Mouse (Mus musculus): Measurements from ENCODE around the gene P3h2.

Gene P3h2

DNA sequence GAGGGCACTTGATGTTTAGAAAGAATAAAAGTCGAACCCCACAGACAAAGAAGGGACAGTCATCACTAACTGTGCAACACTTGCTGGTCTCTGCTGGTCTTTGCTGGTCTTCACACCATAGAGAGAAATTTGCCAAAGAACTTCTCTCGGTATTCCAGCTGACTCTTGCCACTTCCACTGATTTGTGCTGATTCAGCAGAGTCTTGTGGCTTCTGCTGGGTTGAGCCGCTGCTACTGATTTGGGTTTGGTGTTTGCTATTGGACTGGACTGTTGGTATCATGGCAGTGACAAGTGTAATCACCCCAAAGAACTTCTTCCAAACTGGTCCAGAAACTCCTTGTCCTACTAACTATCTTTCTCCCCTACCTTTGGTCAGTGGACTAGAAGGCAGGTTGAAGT is 111.0 kb downstream of the P3h2 start:
- in situ Hi-C loops (cut with MboI; ENCODE audit: unreplicated experiment in 2 of 2): no loop called here

DNA sequence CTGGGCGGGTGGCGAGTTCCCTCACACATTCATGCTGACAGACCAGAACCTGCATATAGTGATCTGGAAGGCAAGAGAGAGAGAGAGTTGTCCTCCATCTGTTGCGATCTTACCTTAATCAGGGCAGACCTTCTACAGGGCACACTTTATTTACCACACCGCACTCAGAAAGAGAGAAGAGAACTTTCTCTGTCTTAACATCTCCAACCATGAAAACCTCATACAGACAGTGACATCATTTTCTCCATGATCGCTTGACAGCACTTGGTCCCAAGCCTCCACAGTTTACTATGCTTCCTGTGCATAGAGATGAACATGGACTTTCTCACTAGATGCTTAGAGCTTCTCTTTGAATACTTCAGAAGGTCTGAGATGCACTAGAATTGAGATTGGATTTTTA is 118.4 kb downstream of the P3h2 start:
- in situ Hi-C loops (cut with MboI; ENCODE audit: unreplicated experiment in 2 of 2): no loop called here

DNA sequence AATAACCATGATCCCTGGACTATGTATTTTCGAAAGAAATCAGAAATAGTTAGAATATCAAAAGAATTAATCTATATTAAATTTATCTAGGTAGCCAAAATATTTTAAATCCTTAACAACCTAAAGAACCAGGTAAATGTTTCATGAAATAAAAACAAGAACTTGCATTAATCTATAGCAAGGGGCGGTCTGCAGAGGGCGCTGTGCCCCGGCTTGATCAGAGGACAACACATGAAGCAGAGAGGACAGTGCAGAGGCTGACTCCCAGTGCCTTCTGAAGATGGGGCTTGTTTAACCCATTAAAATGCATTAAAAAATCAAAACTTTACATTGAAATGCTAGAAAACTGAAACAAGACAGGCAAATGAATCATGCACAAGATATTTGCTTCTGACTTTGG is 121.9 kb downstream of the P3h2 start:
- in situ Hi-C loops (cut with MboI; ENCODE audit: unreplicated experiment in 2 of 2): no loop called here

DNA sequence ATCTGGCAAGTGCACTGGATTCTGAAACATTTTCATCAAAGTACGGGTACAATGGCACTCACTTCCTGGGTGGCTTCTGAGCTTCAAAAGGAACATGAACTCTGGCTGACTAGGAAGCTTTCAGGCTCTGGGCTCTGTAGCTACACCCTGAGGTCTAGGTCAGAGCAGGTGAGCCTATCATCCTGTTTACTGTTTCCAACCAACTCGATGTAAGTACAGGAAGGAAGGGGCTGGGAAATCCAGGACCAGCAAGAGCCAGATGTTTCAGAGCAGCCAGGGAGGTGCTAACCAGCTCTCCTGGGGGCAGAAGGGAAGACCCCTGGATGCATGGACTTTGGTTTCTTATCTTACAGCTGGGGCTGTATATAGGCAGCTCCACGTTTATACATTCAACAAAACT is 126.5 kb downstream of the P3h2 start:
- in situ Hi-C loops (cut with MboI; ENCODE audit: unreplicated experiment in 2 of 2): no loop called here

DNA sequence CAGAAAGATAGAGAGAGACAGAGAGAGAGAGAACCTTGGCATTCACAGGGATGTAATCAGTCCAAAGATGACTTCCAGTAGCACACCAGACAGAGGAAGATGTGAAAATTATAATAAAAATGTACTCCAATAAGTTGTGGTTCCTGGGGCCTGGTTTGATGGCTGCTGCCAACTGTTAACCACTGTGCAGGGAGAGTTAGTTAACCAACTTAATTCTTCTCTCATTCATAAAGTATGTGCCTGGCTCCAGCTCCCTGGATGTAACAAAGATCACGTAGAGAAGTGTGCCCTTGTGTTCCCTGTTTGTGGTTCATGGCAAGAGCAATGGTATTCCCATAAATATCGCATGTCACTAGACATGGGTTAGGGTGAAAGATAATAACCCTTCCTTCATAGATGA is 128.4 kb downstream of the P3h2 start:
- in situ Hi-C loops (cut with MboI; ENCODE audit: unreplicated experiment in 2 of 2): no loop called here

DNA sequence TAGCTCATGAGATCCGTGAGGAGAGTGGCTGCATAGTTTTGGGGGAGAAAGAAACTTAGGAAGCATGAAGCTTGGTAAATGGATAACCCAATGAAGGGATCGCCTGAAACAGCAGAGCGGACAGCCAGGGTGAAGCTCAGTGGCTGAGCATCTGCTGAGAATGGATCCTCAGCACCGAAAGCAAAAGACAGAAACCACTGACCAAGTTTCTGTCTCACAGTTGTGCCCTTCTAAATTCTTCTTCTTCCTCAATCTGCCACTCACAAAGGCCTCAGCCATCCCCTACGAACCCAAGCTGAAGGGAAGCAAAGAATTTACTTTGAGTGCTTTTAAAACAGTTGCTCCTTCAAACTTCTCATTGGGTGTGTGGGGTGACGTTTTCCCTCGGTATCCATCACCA is 134.3 kb downstream of the P3h2 start:
- in situ Hi-C loops (cut with MboI; ENCODE audit: unreplicated experiment in 2 of 2): loop anchor here (25.0 kb wide), 4 partner anchors 884 to 1834 kb away; no protein-coding TSS in a partner anchor

DNA sequence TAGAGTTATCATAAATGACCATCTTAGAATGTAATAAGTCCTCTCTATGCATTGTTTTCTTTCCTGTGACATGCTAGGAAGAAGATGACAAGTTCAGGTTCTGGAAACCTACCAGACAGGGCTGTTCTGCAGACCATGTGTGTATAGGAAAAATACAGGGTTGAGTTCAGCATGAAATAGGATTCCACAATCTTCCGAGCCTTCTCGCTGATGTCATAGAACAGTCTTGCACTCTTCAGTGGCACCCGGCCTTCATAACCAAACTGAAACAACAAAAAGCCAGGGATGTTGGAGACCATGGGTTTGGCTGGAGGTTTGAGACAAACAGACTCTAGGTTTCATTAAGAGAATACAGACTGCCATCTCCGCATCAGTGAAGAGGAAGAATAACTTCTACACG is 134.9 kb downstream of the P3h2 start:
- in situ Hi-C loops (cut with MboI; ENCODE audit: unreplicated experiment in 2 of 2): loop anchor here (25.0 kb wide), 4 partner anchors 883 to 1833 kb away; no protein-coding TSS in a partner anchor

DNA sequence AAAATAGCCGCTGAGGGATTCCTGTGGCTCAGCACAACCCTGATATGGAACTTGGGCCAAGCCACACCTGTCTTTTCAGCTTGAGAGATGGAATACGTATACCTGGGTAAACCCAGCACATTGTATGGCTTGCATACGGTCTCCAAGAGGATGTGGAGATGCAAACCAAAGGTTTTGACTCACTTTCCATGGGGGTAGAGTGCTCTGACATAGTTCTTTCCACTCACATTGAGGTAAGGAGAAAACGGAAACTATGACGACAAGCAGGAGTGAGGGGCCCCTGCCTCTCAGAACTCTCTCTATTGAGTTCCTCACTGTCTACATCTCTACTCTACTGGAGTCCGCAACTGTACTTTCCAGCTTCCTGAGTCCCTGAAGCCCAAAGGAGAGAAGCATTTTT is 135.4 kb downstream of the P3h2 start:
- in situ Hi-C loops (cut with MboI; ENCODE audit: unreplicated experiment in 2 of 2): loop anchor here (25.0 kb wide), 4 partner anchors 883 to 1833 kb away; no protein-coding TSS in a partner anchor

DNA sequence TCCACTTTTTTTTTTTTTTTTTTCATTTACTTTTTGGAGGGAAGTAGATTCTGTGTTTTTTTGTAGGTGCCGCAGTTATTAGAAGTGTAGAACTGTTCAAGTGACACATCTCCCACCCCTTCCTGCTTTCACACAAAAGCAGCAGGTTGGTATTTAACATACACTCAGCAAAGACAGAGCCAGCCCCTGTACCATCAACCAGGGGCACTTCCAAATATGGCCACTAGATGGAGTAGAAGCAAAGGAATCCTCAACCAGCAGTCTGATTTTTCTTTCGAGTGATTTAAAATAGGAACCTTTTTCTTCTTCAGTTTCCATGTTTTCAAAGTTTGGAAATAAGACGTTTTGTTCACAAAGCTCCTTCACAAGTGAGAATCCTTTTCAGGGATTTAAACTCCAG is 138.3 kb downstream of the P3h2 start:
- in situ Hi-C loops (cut with MboI; ENCODE audit: unreplicated experiment in 2 of 2): loop anchor here (5.0 to 25.0 kb wide), 8 partner anchors 230 to 1830 kb away; no protein-coding TSS in a partner anchor

DNA sequence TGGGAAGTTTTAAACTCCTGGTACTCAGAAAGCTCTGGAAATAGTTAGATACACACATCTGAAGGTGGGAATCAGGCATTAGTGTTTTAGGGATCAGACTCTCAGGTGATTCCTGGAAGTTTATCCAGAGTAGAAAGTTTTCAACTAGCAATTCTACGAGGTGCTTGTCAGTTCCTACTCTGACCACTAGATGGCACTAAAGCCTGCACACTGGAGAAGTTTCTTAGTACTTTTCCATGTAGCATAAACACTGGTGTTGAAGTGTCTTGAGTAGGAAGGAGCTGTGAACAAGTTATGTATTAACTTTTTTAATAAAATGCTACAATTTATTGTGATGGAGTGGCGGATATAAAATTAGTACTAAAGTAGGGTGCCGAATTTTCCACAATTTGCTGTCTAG is 141.7 kb downstream of the P3h2 start:
- in situ Hi-C loops (cut with MboI; ENCODE audit: unreplicated experiment in 2 of 2): loop anchor here (5.0 to 25.0 kb wide), 8 partner anchors 877 to 2002 kb away; no protein-coding TSS in a partner anchor

DNA sequence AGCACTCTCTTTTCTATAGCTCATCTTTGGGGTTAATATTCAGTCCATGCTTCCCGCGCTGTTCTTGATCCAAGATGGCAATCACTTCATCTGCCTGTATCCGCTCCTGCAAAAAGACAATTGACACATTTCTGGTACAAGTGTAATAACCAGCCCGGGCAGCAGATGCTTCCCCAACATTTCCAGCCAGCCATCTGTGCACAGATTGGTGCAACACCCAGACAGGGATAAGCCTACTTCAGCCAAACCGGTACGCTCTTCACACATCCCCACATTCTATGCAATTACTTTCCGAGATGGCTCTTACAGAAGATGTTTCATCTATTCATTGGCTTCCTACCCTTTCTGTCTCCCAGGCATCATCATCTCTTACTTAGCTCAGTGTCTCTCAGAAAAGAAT is 145.2 kb downstream of the P3h2 start:
- in situ Hi-C loops (cut with MboI; ENCODE audit: unreplicated experiment in 2 of 2): loop anchor here (5.0 to 25.0 kb wide), 8 partner anchors 873 to 1998 kb away; no protein-coding TSS in a partner anchor

DNA sequence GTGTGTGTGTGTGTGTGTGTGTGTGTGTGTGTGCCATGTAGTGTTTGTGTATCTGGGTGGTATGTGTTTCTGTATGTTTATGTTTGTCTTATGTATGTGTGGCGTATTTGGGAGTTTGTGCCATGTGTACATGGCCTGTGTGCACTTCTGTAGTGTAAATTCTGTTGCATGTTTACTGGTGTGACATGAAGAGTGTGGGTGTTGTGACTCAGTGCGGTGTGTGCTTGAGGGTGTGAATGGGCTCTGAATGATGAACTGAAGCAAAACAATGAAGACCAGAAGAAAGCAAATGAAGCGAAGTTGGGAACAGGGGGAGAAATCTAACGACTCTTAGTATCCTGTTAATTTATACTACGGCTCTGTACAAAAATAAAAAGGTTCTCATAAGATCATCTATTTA is 145.7 kb downstream of the P3h2 start:
- in situ Hi-C loops (cut with MboI; ENCODE audit: unreplicated experiment in 2 of 2): loop anchor here (5.0 to 25.0 kb wide), 8 partner anchors 873 to 1998 kb away; no protein-coding TSS in a partner anchor

DNA sequence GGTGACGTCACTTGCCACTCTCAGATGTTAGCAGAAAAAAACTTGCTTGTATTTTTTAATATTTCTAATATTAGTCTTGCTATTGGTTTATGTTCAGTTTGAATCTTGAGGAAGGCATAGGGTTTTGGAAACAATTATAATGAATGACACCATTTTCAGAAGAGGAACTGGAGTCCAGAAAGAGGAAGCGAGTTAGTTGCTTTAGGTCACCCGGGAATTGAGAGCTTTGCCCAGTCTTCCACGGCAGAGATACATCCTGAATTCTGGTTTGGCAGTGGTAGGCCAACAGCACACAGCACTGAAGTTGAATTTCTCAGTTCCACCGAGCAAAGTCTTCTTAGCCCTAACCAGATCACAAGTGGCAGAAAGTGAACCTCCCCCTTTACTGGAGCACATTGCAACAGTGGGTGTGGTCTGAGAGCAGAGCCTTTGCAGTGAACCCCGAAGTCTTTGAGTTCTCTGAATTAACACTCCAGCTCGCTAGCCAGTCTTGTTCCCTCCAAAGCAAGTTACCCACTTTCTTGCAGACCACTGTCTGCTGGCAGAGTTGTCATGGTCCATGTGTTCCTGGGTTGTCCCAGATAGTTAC is 146.8 kb downstream of the P3h2 start:
- in situ Hi-C loops (cut with MboI; ENCODE audit: unreplicated experiment in 2 of 2): loop anchor here (25.0 kb wide), 4 partner anchors 871 to 1821 kb away; no protein-coding TSS in a partner anchor

DNA sequence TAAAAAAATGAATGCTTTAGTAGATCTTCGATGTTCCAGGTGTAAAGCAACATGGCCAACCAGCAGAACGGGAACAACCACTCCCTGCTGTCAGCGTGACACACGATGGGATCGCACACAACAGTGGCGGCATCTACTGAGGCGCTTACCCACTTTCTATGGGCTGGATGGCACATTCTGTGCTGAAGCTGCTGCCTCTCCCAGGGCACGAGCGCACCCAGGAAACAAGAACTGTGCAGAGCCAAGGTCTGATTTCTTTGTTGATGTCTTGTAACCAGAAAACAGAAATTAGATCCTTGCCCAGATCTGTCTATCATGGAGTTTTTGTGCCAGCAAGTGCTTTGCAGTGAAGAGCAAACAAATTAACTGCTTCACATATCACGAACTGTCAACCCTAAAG is 147.4 kb downstream of the P3h2 start:
- in situ Hi-C loops (cut with MboI; ENCODE audit: unreplicated experiment in 2 of 2): loop anchor here (25.0 kb wide), 4 partner anchors 871 to 1821 kb away; no protein-coding TSS in a partner anchor

DNA sequence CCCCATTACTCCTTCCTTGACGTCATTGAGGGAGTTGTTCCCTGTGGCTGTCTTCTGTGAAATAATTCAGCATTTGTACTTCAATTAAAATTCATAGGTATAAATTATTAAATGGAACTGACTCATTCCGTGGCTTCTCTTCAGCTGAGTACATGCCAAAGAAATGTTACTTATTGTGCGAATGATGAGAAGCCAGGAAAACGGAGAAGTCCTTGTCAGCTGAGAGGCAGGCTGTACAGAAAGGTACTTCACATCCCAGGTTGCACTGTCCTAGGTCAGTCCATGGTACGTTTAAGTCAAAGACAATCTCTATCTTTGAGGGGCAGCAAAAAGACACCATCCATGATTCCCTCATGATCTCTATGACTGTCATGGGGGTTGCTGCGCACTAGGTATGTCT is 148.8 kb downstream of the P3h2 start:
- in situ Hi-C loops (cut with MboI; ENCODE audit: unreplicated experiment in 2 of 2): loop anchor here (25.0 kb wide), 4 partner anchors 870 to 1820 kb away; no protein-coding TSS in a partner anchor

DNA sequence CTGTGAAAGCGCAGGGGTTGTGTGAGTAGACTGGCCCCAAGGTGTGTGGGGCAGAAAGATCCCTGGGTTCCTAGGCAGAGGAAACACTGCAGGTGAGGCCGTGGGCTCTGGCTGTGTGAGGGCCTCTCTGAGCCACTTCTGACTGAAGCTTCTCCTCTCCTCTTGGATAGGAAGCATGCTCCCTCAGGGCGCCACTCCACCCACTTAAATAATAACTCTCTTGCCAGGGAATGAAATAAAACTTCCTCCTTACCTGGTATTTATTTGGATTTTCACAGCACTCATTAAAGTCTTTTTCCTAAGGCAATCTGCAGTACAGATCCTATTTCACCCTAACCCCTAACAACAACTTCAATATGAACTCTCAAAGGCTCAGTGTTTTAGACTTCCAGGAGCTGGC is 151.0 kb downstream of the P3h2 start:
- in situ Hi-C loops (cut with MboI; ENCODE audit: unreplicated experiment in 2 of 2): loop anchor here (25.0 kb wide), 4 partner anchors 867 to 1817 kb away; no protein-coding TSS in a partner anchor

DNA sequence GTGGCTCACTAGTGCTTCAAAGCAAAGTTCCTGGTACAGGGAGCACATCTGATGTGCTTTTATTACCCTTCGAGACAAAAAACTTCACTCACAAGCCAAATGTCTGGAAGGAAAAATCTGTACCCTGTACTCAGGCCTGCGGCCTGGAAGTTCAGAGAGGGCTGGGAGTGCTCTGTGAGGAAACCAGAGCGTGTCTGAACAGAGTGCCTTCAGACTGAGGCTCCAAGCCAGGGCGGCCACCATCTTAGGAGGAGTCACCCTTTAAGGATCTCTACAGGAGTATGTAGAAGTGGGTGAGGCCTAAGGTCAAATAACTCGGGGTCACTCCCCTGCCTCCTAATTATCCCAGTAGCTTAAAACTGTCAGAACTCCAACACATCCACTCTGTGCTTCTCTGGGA is 152.2 kb downstream of the P3h2 start:
- in situ Hi-C loops (cut with MboI; ENCODE audit: unreplicated experiment in 2 of 2): loop anchor here (25.0 kb wide), 4 partner anchors 866 to 1816 kb away; no protein-coding TSS in a partner anchor

DNA sequence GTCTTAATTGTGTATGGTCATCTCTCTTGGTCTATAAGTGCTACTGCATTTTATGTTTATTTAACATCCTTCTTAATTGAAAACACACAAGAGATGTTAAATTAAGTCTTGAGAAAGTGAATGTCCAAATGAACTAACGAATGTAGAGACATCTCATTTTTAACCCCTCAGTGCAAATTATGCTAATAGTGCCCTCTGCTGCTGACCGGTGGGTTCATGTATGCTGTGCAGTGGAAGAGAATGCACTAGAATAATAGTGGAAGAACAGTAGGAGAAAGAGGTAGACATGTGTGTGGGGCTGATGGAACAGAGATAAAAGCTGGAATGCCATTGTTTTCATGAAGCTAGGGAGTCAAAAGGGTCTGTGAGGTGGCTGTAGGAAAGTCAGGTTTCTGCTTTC is 153.6 kb downstream of the P3h2 start:
- in situ Hi-C loops (cut with MboI; ENCODE audit: unreplicated experiment in 2 of 2): loop anchor here (25.0 kb wide), 4 partner anchors 865 to 1815 kb away; no protein-coding TSS in a partner anchor

DNA sequence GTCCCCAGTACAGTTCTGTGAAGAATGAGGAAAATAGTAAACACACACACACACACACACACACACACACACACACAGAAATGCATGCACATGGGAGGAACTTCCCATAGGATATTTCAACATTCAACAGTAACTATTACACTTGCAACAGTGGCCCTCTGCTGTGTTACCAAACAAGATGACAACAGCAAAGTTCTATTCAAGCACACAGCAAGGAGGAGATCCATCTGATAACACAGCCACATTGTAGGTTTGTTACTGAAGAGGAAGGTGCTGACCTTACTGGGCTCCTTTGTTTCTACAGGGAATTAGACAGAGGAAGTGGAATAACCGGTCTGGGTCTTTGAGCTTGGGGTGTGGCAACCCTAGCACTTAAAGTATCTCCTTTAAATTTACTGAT is 157.5 kb downstream of the P3h2 start:
- in situ Hi-C loops (cut with MboI; ENCODE audit: unreplicated experiment in 2 of 2): no loop called here

DNA sequence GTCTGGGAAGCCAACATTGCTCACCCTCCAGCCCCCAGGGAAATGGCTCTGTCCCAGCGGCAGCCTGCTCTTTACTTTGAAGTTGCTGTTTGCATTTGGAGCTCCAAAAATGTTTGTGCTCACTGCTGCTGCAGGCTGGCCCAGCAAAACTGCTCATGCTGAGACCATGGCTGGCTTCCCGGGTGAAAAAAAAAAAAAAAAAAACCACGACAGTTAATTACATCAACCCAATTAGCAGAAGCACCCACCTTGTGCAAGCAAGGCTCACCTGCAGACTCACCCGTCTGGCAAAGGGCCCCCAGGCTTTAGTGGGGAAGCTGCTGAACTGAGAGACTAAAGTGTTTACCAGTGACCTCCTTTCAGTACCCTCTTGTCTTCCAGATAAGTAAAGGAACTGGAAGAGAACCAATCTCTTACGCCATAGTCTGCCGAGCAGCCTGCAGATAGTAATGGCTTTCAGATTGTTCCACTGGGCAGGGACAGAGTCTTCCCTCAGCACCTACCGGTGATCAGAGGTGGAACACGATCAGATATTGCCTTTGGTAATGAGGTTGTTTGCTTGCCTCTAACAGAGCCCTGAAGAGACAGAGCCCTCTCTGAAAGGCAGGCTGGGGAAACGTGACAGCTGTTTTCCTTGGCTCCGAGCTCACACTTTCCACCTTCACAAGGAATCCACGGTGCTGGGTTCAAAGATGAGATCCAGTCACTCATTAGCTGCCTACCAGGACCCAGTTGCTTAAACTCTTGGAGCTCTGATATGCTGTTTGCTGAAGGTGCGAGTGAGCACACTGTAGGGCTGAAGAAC is 160.2 kb downstream of the P3h2 start:
- in situ Hi-C loops (cut with MboI; ENCODE audit: unreplicated experiment in 2 of 2): no loop called here

DNA sequence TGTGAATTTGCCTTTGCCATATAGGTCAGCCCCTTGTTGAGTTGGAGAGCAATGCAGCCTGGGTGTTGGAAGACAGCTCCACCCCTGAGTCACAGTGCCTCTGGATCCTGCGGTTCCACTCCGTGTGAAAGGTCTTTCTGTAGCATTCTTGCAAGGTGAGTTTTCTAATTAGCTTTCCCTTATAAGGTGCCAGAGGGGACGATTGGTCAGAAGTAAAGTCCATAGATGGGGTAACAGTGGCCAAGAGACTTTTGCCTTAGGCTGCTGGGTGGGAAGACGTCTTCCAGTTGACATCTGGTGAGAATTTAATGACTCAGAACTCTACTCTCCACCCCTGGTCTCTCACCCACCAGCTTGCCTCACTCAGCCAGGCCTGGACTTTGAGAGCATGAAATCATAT is 163.3 kb downstream of the P3h2 start:
- in situ Hi-C loops (cut with MboI; ENCODE audit: unreplicated experiment in 2 of 2): no loop called here
